Mouse (Mus musculus) lung, adult 2 months (tissue): ENCODE data around the gene Max.

Experiments used
- CTCF ChIP-seq: fragments of 200-500 bp; IDR thresholded peaks from 2 replicates; pipeline ENCODE4 v1.5.1; 2011; ENCODE audit warnings: mild to moderate bottlenecking, low read length, control low read depth; ENCODE audit not compliant: insufficient read depth
- POLR2A ChIP-seq: fragments of 200-500 bp; IDR thresholded peaks from 2 replicates; pipeline ENCODE4 v1.6.1; 2011; ENCODE audit warnings: low read depth, mild to moderate bottlenecking, control low read depth, low read length, borderline replicate concordance; ENCODE audit errors: extremely low read depth

- TF ChIP-seq POLR2A (no peak), CTCF (no peak)
Observed at GRCm38 (mm10) chr12:76891160-76891559, 70.8 kb downstream of the Max start.
